Mouse (Mus musculus): ENCODE measurements around the gene She. TPM values are rescaled to one million over a fixed set of nuclear protein-coding genes. Genes with fewer than 3 reads are reported as not detected.
A peak's percentile ranks its signal among the peaks of the same experiment; 100 is the strongest.

She gene
- polyA plus RNA-seq, 1 experiment from 2014 or later = 3.1 TPM

DNA sequence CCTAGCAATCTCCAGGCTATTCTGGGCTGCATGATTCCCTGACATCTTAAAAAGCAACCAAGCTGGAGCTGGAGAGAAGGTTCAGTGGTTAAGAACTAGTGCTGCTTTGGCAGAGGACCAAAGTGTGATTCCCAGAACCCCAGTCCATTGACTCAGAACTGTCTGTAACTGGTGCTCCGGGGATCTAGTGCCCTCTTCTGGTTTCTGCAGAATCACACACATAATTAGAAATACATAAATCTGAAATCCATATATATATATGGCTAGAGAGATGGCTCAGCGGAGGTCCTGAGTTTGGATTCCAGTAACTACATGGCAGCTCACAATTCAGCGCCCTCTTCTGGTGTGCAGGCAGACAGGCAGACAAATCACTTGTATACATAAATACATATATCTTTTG lies 16.0 kb downstream of the She start:
- no peak overlapping the region for H3K9ac ChIP-seq (ENCODE audit: low read length)
- H3K9me3 ChIP-seq (ENCODE audit: control insufficient read depth, low read length) = no peaks in the 10 kb centered on the region
- H3K27ac ChIP-seq (replicated peaks; ENCODE audit: low read depth, low read length) = no peak overlapping the region
- no peaks in the 10 kb centered on the region for H3K27me3 ChIP-seq (ENCODE audit: control insufficient read depth, insufficient read depth, low read length)
- no peaks in the 10 kb centered on the region for H3K36me3 ChIP-seq (ENCODE audit: control insufficient read depth, insufficient read depth, low read length)
- no peak overlapping the region for H3K4me2 ChIP-seq (ENCODE audit: low read depth, severe bottlenecking)
- DNase-seq (ENCODE audit: low spot score) (no peak), ATAC-seq (ENCODE audit: insufficient number of reproducible peaks, low FRiP score, low TSS enrichment, low read depth) (no peak)
- H3K4me1 ChIP-seq (ENCODE audit: control insufficient read depth, insufficient read depth, low read length) = no peaks in the 10 kb centered on the region
- H3K4me3 ChIP-seq (ENCODE audit: low read depth, low read length) = no peak overlapping the region
- WGBS = 79% methylated on average over 3 of the region's 3 CpGs

- H3K9me3 ChIP-seq (ENCODE audit: control insufficient read depth, low read length) = no peaks in the 10 kb centered on the region
- H3K36me3 ChIP-seq (ENCODE audit: control insufficient read depth, insufficient read depth, low read length) = no peaks in the 10 kb centered on the region
- no peak overlapping the region for H3K27ac ChIP-seq (replicated peaks; ENCODE audit: low read depth, low read length)
- H3K27me3 ChIP-seq (ENCODE audit: control insufficient read depth, insufficient read depth, low read length) = no peaks in the 10 kb centered on the region
- no peak for DNase-seq (ENCODE audit: low spot score)
- H3K9ac ChIP-seq (ENCODE audit: low read length) = no peak overlapping the region
- no peaks in the 10 kb centered on the region for H3K4me1 ChIP-seq (ENCODE audit: control insufficient read depth, insufficient read depth, low read length)
- no peak overlapping the region for H3K4me3 ChIP-seq (ENCODE audit: low read depth, low read length)
- no peak overlapping the region for H3K4me2 ChIP-seq (ENCODE audit: low read depth, severe bottlenecking)
- 85% methylated on average over 6 of the region's 6 CpGs for WGBS
- ATAC-seq (ENCODE audit: insufficient number of reproducible peaks, low FRiP score, low TSS enrichment, low read depth) = no peak
Observed at GRCm38 (mm10) chr3:89847596-89847995, 16.4 kb downstream of the She start.

DNA sequence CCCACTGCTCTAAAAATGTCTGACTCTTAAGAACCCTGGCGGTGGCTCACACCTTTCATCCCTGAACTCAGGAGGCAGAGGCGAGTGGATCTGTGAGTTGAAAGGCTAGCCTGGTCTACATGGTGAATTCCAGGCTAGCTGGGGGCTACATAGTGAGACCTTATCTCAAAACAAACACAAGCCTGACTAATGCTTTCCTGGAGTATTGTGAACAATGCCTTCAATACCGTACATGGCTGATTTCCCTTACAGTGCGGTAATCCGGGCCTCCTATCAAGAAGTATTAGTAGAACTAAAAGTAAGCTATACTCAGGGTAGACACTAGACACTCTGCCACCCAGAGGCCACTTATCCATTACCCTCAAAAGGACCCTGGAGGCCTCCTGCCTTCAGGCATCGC lies 16.9 kb downstream of the She start:
- Histone ChIP-seq H3K4me1 (ENCODE audit: control insufficient read depth, insufficient read depth, low read length) (no peaks in the 10 kb centered on the region), H3K27ac (replicated peaks; ENCODE audit: low read depth, low read length) (no peak overlapping the region), H3K9me3 (ENCODE audit: control insufficient read depth, low read length) (no peaks in the 10 kb centered on the region), H3K27me3 (ENCODE audit: control insufficient read depth, insufficient read depth, low read length) (no peaks in the 10 kb centered on the region), H3K4me3 (ENCODE audit: low read depth, low read length) (no peak overlapping the region), H3K36me3 (ENCODE audit: control insufficient read depth, insufficient read depth, low read length) (no peaks in the 10 kb centered on the region), H3K9ac (ENCODE audit: low read length) (no peak overlapping the region), H3K4me2 (ENCODE audit: low read depth, severe bottlenecking) (no peak overlapping the region)
- DNase-seq (ENCODE audit: low spot score) (no peak), ATAC-seq (ENCODE audit: insufficient number of reproducible peaks, low FRiP score, low TSS enrichment, low read depth) (no peak)
- WGBS = 96% methylated on average over 6 of the region's 6 CpGs

GRCm38 (mm10) chr3:89853752-89854151 lies 22.6 kb downstream of the She start:
- no peak overlapping the region for H3K9ac ChIP-seq (ENCODE audit: low read length)
- H3K27ac ChIP-seq (replicated peaks; ENCODE audit: low read depth, low read length) = 0 out of 2 replicates have a peak overlapping the region, but pooled peaks have one; percentile 9
- H3K4me3 ChIP-seq (ENCODE audit: low read depth, low read length) = no peak overlapping the region
- H3K4me2 ChIP-seq (ENCODE audit: low read depth, severe bottlenecking) = no peak overlapping the region
- no peaks in the 10 kb centered on the region for H3K4me1 ChIP-seq (ENCODE audit: control insufficient read depth, insufficient read depth, low read length)
- no peaks in the 10 kb centered on the region for H3K27me3 ChIP-seq (ENCODE audit: control insufficient read depth, insufficient read depth, low read length)
- ATAC-seq (ENCODE audit: insufficient number of reproducible peaks, low FRiP score, low TSS enrichment, low read depth) (no peak), DNase-seq (ENCODE audit: low spot score) (no peak)
- H3K9me3 ChIP-seq (ENCODE audit: control insufficient read depth, low read length) = no peaks in the 10 kb centered on the region
- WGBS = 82% methylated on average over 5 of the region's 5 CpGs
- H3K36me3 ChIP-seq (ENCODE audit: control insufficient read depth, insufficient read depth, low read length) = no peaks in the 10 kb centered on the region

- H3K36me3 ChIP-seq (ENCODE audit: control insufficient read depth, insufficient read depth, low read length) = no peaks in the 10 kb centered on the region
- 87% methylated on average over 3 of the region's 3 CpGs for WGBS
- no peak overlapping the region for H3K4me2 ChIP-seq (ENCODE audit: low read depth, severe bottlenecking)
- H3K9ac ChIP-seq (ENCODE audit: low read length) = no peak overlapping the region
- no peak overlapping the region for H3K27ac ChIP-seq (replicated peaks; ENCODE audit: low read depth, low read length)
- no peak overlapping the region for H3K4me3 ChIP-seq (ENCODE audit: low read depth, low read length)
- H3K9me3 ChIP-seq (ENCODE audit: control insufficient read depth, low read length) = no peaks in the 10 kb centered on the region
- DNase-seq (ENCODE audit: low spot score) (peak; percentile 52), ATAC-seq (ENCODE audit: insufficient number of reproducible peaks, low FRiP score, low TSS enrichment, low read depth) (no peak)
- H3K27me3 ChIP-seq (ENCODE audit: control insufficient read depth, insufficient read depth, low read length) = no peaks in the 10 kb centered on the region
- H3K4me1 ChIP-seq (ENCODE audit: control insufficient read depth, insufficient read depth, low read length) = peaks cover 4% of the 10 kb centered on the region; the same call in 1 of the 2 replicates
Observed at GRCm38 (mm10) chr3:89857353-89857752, 26.2 kb downstream of the She start.

DNA sequence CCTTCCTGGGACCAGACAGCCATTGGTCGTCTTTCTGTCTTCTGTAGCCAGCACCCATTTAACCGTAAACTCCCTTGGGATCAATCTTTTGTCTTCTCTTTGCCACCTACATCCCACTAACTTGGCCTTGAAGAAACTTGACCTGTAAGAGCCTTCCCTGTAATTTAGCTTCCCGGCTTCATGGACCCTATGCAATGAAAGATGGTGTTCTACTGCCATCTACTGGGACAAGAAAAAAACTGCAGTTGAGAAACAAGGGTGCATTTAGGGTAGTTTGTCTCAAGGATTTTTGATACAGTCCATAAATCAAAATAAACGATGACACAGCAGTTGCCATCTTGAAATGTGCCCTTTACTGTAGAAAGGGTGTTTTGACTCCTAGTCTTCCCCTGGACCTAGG lies 27.0 kb downstream of the She start:
- Histone ChIP-seq H3K4me2 (ENCODE audit: low read depth, severe bottlenecking) (no peak overlapping the region), H3K27me3 (ENCODE audit: control insufficient read depth, insufficient read depth, low read length) (no peaks in the 10 kb centered on the region), H3K4me3 (ENCODE audit: low read depth, low read length) (no peak overlapping the region), H3K36me3 (ENCODE audit: control insufficient read depth, insufficient read depth, low read length) (no peaks in the 10 kb centered on the region), H3K4me1 (ENCODE audit: control insufficient read depth, insufficient read depth, low read length) (peaks cover 4% of the 10 kb centered on the region; the same call in 1 of the 2 replicates), H3K27ac (replicated peaks; ENCODE audit: low read depth, low read length) (no peak overlapping the region), H3K9ac (ENCODE audit: low read length) (no peak overlapping the region), H3K9me3 (ENCODE audit: control insufficient read depth, low read length) (no peaks in the 10 kb centered on the region)
- ATAC-seq (ENCODE audit: insufficient number of reproducible peaks, low FRiP score, low TSS enrichment, low read depth) (no peak), DNase-seq (ENCODE audit: low spot score) (no peak)
- 15% methylated on average over 4 of the region's 4 CpGs for WGBS

- no peak overlapping the region for H3K4me3 ChIP-seq (ENCODE audit: low read depth, low read length)
- no peak overlapping the region for H3K9ac ChIP-seq (ENCODE audit: low read length)
- H3K27me3 ChIP-seq (ENCODE audit: control insufficient read depth, insufficient read depth, low read length) = no peaks in the 10 kb centered on the region
- H3K4me2 ChIP-seq (ENCODE audit: low read depth, severe bottlenecking) = no peak overlapping the region
- peaks cover 4% of the 10 kb centered on the region; the same call in 1 of the 2 replicates for H3K4me1 ChIP-seq (ENCODE audit: control insufficient read depth, insufficient read depth, low read length)
- WGBS = 78% methylated on average over 8 of the region's 8 CpGs
- H3K36me3 ChIP-seq (ENCODE audit: control insufficient read depth, insufficient read depth, low read length) = no peaks in the 10 kb centered on the region
- ATAC-seq (ENCODE audit: insufficient number of reproducible peaks, low FRiP score, low TSS enrichment, low read depth) (no peak), DNase-seq (ENCODE audit: low spot score) (no peak)
- H3K9me3 ChIP-seq (ENCODE audit: control insufficient read depth, low read length) = no peaks in the 10 kb centered on the region
- H3K27ac ChIP-seq (replicated peaks; ENCODE audit: low read depth, low read length) = no peak overlapping the region
Observed at GRCm38 (mm10) chr3:89858888-89859287, 27.7 kb downstream of the She start.

GRCm38 (mm10) chr3:89859936-89860335 lies 28.8 kb downstream of the She start:
- WGBS = 75% methylated on average over 3 of the region's 3 CpGs
- Histone ChIP-seq H3K4me3 (ENCODE audit: low read depth, low read length) (no peak overlapping the region), H3K4me1 (ENCODE audit: control insufficient read depth, insufficient read depth, low read length) (peaks cover 4% of the 10 kb centered on the region; the same call in 1 of the 2 replicates), H3K9me3 (ENCODE audit: control insufficient read depth, low read length) (no peaks in the 10 kb centered on the region), H3K36me3 (ENCODE audit: control insufficient read depth, insufficient read depth, low read length) (no peaks in the 10 kb centered on the region), H3K4me2 (ENCODE audit: low read depth, severe bottlenecking) (no peak overlapping the region), H3K9ac (ENCODE audit: low read length) (no peak overlapping the region), H3K27me3 (ENCODE audit: control insufficient read depth, insufficient read depth, low read length) (no peaks in the 10 kb centered on the region), H3K27ac (replicated peaks; ENCODE audit: low read depth, low read length) (no peak overlapping the region)
- no peak for ATAC-seq (ENCODE audit: insufficient number of reproducible peaks, low FRiP score, low TSS enrichment, low read depth)
- DNase-seq (ENCODE audit: low spot score) = no peak

DNA sequence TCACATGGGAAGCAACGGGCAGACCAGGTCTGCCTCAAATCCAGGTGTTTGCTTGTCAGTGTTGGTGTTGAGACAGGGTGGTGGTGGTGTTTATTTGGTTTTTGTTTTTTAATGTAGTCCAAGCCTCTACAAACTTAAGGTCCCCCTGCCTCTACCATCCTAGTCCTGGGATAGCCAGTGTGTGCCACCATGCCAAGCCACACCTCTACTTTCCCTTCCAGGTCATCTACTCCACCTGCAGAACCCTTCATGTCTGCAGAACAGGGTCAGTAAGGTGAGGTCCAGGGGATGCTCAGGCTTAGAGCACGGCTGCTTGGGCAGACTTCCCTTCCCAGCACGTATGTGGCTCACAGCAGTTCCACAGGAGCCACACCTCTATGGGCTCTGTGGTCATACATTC lies 29.2 kb downstream of the She start:
- ATAC-seq (ENCODE audit: insufficient number of reproducible peaks, low FRiP score, low TSS enrichment, low read depth) = no peak
- no peak overlapping the region for H3K4me2 ChIP-seq (ENCODE audit: low read depth, severe bottlenecking)
- 83% methylated on average over 3 of the region's 3 CpGs for WGBS
- H3K36me3 ChIP-seq (ENCODE audit: control insufficient read depth, insufficient read depth, low read length) = no peaks in the 10 kb centered on the region
- peaks cover 4% of the 10 kb centered on the region; the same call in 1 of the 2 replicates for H3K4me1 ChIP-seq (ENCODE audit: control insufficient read depth, insufficient read depth, low read length)
- no peak overlapping the region for H3K27ac ChIP-seq (replicated peaks; ENCODE audit: low read depth, low read length)
- no peak for DNase-seq (ENCODE audit: low spot score)
- no peak overlapping the region for H3K9ac ChIP-seq (ENCODE audit: low read length)
- no peaks in the 10 kb centered on the region for H3K9me3 ChIP-seq (ENCODE audit: control insufficient read depth, low read length)
- no peaks in the 10 kb centered on the region for H3K27me3 ChIP-seq (ENCODE audit: control insufficient read depth, insufficient read depth, low read length)
- no peak overlapping the region for H3K4me3 ChIP-seq (ENCODE audit: low read depth, low read length)
